Mouse (Mus musculus) intestine, embryonic 16.5 days (tissue): ENCODE results near the gene Sgms1. TPM values are rescaled to one million over a fixed set of nuclear protein-coding genes. Genes with fewer than 3 reads are reported as not detected.
A peak's percentile ranks its signal among the peaks of the same experiment; 100 is the strongest.
"Not testable (repeated sequence)": the region's sequence is repeated elsewhere in the genome, so short reads cannot be mapped to it uniquely, and the experiment has no call there.

Experiments
- ATAC-seq: fragments of 200-750 bp; cut with Nextera tagmentation; 2 replicates; pipeline ENCODE4 v1.8.0; 2017; ENCODE audit warnings: moderate TSS enrichment, moderate library complexity
- H3K27ac ChIP-seq: fragments of 300-500 bp; sonication (generic); 2 replicates; pipeline ENCODE4 v1.5.1; 2014; ENCODE audit warnings: mild to moderate bottlenecking, low read length
- H3K27me3 ChIP-seq: fragments of 300-500 bp; sonication (generic); replicated peaks from 2 replicates; pipeline ENCODE4 v1.6.1; 2014; ENCODE audit warnings: low read length, control low read depth, mixed read lengths; ENCODE audit not compliant: control insufficient read depth, insufficient read depth
- H3K36me3 ChIP-seq: fragments of 300-500 bp; sonication (generic); 2 replicates; pipeline ENCODE4 v1.6.1; 2014; ENCODE audit warnings: low read length, control low read depth; ENCODE audit not compliant: control insufficient read depth, insufficient read depth
- H3K4me1 ChIP-seq: fragments of 300-500 bp; sonication (generic); 2 replicates; pipeline ENCODE4 v1.6.1; 2014; ENCODE audit warnings: low read length, control low read depth, mixed read lengths; ENCODE audit not compliant: control insufficient read depth, insufficient read depth
- H3K4me2 ChIP-seq: fragments of 300-500 bp; sonication (generic); 2 replicates; pipeline ENCODE4 v1.6.1; 2014; ENCODE audit warnings: low read depth, low read length, control low read depth
- H3K4me3 ChIP-seq: fragments of 300-500 bp; sonication (generic); 2 replicates; pipeline ENCODE4 v1.5.1; 2014; ENCODE audit warnings: mild to moderate bottlenecking, low read length
- H3K9ac ChIP-seq: fragments of 300-500 bp; sonication (generic); 2 replicates; pipeline ENCODE4 v1.6.1; 2014; ENCODE audit warnings: low read depth, low read length
- H3K9me3 ChIP-seq: fragments of 300-500 bp; sonication (generic); 2 replicates; pipeline ENCODE4 v1.6.1; 2016; ENCODE audit warnings: low read length, control low read depth; ENCODE audit not compliant: control insufficient read depth
- WGBS: fragments of 180-500 bp; shearing (Covaris S2); extraction: QIAGEN DNeasy Blood & Tissue Kit; methylation state at CpG from one replicate; pipeline ENCODE4 v1.1.7; 2014; 5-methylcytosine and 5-hydroxymethylcytosine counted together
- polyA plus RNA-seq: library from polyadenylated mRNA; unstranded; fragments of >200 nt; fragmentation: Nextera tagmentation; extraction: Ambion mirVana; gene quantifications from 2 replicates; pipeline ENCODE4 v1.2.1, GENCODE M21; 2015

The Sgms1 gene
- polyA plus RNA-seq, 1 experiment from 2014 or later = 33.1 TPM

GRCm38 (mm10) chr19:32136888-32137625 lies 252.5 kb downstream of the Sgms1 start:
- Histone ChIP-seq H3K9me3 (no peaks in the 10 kb centered on the region), H3K4me2 (no peak overlapping the region), H3K4me1 (peaks cover 10% of the 10 kb centered on the region; the same call in 1 of the 2 replicates), H3K27me3 (no peaks in the 10 kb centered on the region), H3K36me3 (no peaks in the 10 kb centered on the region), H3K9ac (no peak overlapping the region), H3K27ac (peak overlapping the region; percentile 57; the same call in 1 of the 2 replicates), H3K4me3 (no peak overlapping the region)
- peak; percentile 89 for ATAC-seq
- WGBS = 39% methylated on average over 4 of the region's 4 CpGs

- H3K9ac ChIP-seq, H3K4me2 ChIP-seq, H3K27ac ChIP-seq, H3K4me1 ChIP-seq, H3K27me3 ChIP-seq, H3K4me3 ChIP-seq, H3K36me3 ChIP-seq, ATAC-seq, H3K9me3 ChIP-seq: not testable (repeated sequence)
- 89% methylated on average over 13 of the region's 17 CpGs for WGBS
These were observed 257.6 kb downstream of the Sgms1 start for GRCm38 (mm10) chr19:32131707-32132488.

GRCm38 (mm10) chr19:32129281-32129680 lies 260.2 kb downstream of the Sgms1 start:
- 70% methylated on average over 8 of the region's 8 CpGs for WGBS
- no peaks in the 10 kb centered on the region; the same call in 1 of the 2 replicates for H3K36me3 ChIP-seq
- H3K27me3 ChIP-seq = no peaks in the 10 kb centered on the region
- H3K9me3 ChIP-seq = no peaks in the 10 kb centered on the region
- peak; percentile 81 for ATAC-seq
- H3K4me3 ChIP-seq = no peak overlapping the region
- H3K27ac ChIP-seq = no peak overlapping the region
- H3K4me1 ChIP-seq = peaks cover 2% of the 10 kb centered on the region; the same call in 1 of the 2 replicates
- no peak overlapping the region for H3K9ac ChIP-seq
- H3K4me2 ChIP-seq = no peak overlapping the region

GRCm38 (mm10) chr19:32127180-32127850 lies 262.2 kb downstream of the Sgms1 start:
- Histone ChIP-seq H3K4me1 (peaks cover 2% of the 10 kb centered on the region; the same call in 1 of the 2 replicates), H3K4me3 (no peak overlapping the region), H3K27ac (no peak overlapping the region), H3K9ac (no peak overlapping the region), H3K9me3 (no peaks in the 10 kb centered on the region), H3K27me3 (no peaks in the 10 kb centered on the region), H3K4me2 (no peak overlapping the region), H3K36me3 (no peaks in the 10 kb centered on the region; the same call in 1 of the 2 replicates)
- peak; percentile 57; the same call in 1 of the 2 replicates for ATAC-seq
- 75% methylated on average over 10 of the region's 10 CpGs for WGBS

GRCm38 (mm10) chr19:32124155-32124554 lies 265.4 kb downstream of the Sgms1 start:
- Histone ChIP-seq H3K4me3 (no peak overlapping the region), H3K36me3 (no peaks in the 10 kb centered on the region; the same call in 1 of the 2 replicates), H3K4me2 (no peak overlapping the region), H3K4me1 (0 out of 2 replicates have a peak, but pooled peaks cover 2% of the 10 kb centered on the region), H3K27me3 (no peaks in the 10 kb centered on the region), H3K9ac (no peak overlapping the region), H3K9me3 (no peaks in the 10 kb centered on the region), H3K27ac (no peak overlapping the region)
- WGBS = 80% methylated on average over 9 of the region's 9 CpGs
- ATAC-seq = no peak

- Histone ChIP-seq H3K9ac (no peak overlapping the region), H3K4me1 (0 out of 2 replicates have a peak, but pooled peaks cover 2% of the 10 kb centered on the region), H3K4me2 (no peak overlapping the region), H3K36me3 (no peaks in the 10 kb centered on the region; the same call in 1 of the 2 replicates), H3K9me3 (no peaks in the 10 kb centered on the region), H3K27ac (no peak overlapping the region), H3K27me3 (no peaks in the 10 kb centered on the region), H3K4me3 (no peak overlapping the region)
- ATAC-seq = no peak
- WGBS = 94% methylated on average over 5 of the region's 5 CpGs
These were observed 266.3 kb downstream of the Sgms1 start for GRCm38 (mm10) chr19:32123196-32123595.

- H3K27ac ChIP-seq = no peak overlapping the region
- no peaks in the 10 kb centered on the region for H3K36me3 ChIP-seq
- WGBS = 81% methylated on average over 1 of the region's 1 CpGs
- no peak overlapping the region for H3K4me2 ChIP-seq
- H3K9me3 ChIP-seq = no peaks in the 10 kb centered on the region
- no peak overlapping the region for H3K4me3 ChIP-seq
- no peak overlapping the region for H3K9ac ChIP-seq
- no peaks in the 10 kb centered on the region for H3K4me1 ChIP-seq
- ATAC-seq = no peak
- no peaks in the 10 kb centered on the region for H3K27me3 ChIP-seq
These were observed 268.7 kb downstream of the Sgms1 start for GRCm38 (mm10) chr19:32120798-32121197.

- Histone ChIP-seq H3K9ac (no peak overlapping the region), H3K9me3 (no peaks in the 10 kb centered on the region), H3K36me3 (no peaks in the 10 kb centered on the region), H3K27ac (no peak overlapping the region), H3K4me2 (no peak overlapping the region), H3K27me3 (no peaks in the 10 kb centered on the region), H3K4me1 (no peaks in the 10 kb centered on the region), H3K4me3 (no peak overlapping the region)
- ATAC-seq = peak; percentile 86
- 80% methylated on average over 2 of the region's 2 CpGs for WGBS
These were observed 269.8 kb downstream of the Sgms1 start for GRCm38 (mm10) chr19:32119666-32120065.

GRCm38 (mm10) chr19:32118496-32118895 lies 271.0 kb downstream of the Sgms1 start:
- no peak for ATAC-seq
- H3K36me3 ChIP-seq = no peaks in the 10 kb centered on the region
- no peak overlapping the region for H3K4me2 ChIP-seq
- 82% methylated on average over 3 of the region's 3 CpGs for whole genome bisulfite sequencing
- H3K27me3 ChIP-seq = no peaks in the 10 kb centered on the region
- no peak overlapping the region for H3K27ac ChIP-seq
- H3K4me1 ChIP-seq = no peaks in the 10 kb centered on the region
- H3K9me3 ChIP-seq = no peaks in the 10 kb centered on the region
- no peak overlapping the region for H3K9ac ChIP-seq
- no peak overlapping the region for H3K4me3 ChIP-seq
